Mouse (Mus musculus) megakaryocyte-erythroid progenitor cell, adult 5-6 weeks (primary cell): ENCODE results near the gene Hoxb9. TPM values are rescaled to one million over a fixed set of nuclear protein-coding genes. Genes with fewer than 3 reads are reported as not detected.

Experiments
- ATAC-seq: replicated peaks from 2 replicates; pipeline ENCODE4 v1.8.0; 2016; ENCODE audit warnings: mild to moderate bottlenecking, inconsistent platforms; ENCODE audit not compliant: severe bottlenecking, poor library complexity, low FRiP score, low TSS enrichment
- total RNA-seq, 2 experiments: library from RNA; stranded (forward) in 1 of 2; stranded (reverse) in 1 of 2; fragments of 200-1000, 215-1000 nt in 1 of 2; fragments of >200 nt in 1 of 2; fragmentation: Nextera tagmentation in 1 of 2; gene quantifications; 2 replicates each; pipeline ENCODE4 v1.2.3; 2014 to 2017

Gene Hoxb9
- total RNA-seq, 2 experiments from 2014 or later = not detected

DNA sequence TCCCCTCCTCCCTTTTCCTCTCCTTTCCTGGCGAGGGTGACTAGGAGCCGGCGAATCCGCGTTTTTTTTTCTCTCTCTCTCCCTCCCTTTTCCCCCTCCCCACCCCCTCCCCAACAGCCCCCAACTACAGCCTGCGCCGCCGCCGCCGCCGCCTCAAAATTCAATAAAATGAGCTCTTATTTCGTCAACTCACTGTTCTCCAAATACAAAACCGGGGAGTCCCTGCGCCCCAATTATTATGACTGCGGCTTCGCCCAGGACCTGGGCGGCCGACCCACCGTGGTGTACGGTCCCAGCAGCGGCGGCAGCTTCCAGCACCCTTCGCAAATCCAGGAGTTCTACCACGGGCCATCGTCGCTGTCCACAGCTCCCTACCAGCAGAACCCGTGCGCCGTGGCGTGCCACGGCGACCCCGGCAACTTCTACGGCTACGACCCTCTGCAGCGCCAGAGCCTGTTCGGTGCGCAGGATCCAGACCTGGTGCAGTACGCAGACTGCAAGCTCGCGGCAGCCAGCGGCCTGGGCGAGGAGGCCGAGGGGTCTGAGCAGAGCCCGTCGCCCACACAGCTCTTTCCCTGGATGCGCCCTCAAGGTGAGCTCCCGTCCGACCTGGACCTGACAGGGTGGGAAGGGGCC is 11.7 kb downstream of the Hoxb9 start:
- no peak for ATAC-seq

DNA sequence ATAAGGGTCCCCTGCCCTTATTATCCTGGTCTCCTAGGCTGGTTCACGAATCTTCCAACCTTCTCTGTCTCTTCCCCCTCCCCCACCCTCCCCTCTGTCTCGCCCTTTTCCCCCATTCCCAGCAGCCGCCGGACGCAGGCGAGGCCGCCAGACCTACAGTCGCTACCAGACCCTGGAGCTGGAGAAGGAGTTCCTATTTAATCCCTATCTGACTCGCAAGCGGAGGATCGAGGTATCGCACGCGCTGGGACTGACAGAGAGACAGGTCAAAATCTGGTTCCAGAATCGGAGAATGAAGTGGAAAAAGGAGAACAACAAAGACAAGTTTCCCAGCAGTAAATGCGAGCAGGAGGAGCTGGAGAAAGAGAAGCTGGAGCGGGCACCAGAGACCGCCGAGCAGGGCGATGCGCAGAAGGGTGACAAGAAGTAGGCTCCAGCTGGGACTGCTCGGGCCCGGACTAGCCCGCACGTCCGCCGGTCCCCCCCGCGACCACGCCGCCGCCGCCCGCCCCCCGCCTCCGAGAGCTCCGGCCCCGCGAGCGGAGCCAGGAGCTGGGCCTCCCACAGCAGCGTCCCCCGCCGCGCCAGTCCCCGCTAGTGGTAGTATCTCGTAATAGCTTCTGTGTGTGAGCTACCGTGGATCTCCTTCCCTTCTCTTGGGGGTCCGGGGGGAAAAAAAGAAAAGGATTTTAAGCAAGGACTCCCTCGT is 12.9 kb downstream of the Hoxb9 start:
- peak; percentile 48; the same call in 1 of the 2 replicates for ATAC-seq

DNA sequence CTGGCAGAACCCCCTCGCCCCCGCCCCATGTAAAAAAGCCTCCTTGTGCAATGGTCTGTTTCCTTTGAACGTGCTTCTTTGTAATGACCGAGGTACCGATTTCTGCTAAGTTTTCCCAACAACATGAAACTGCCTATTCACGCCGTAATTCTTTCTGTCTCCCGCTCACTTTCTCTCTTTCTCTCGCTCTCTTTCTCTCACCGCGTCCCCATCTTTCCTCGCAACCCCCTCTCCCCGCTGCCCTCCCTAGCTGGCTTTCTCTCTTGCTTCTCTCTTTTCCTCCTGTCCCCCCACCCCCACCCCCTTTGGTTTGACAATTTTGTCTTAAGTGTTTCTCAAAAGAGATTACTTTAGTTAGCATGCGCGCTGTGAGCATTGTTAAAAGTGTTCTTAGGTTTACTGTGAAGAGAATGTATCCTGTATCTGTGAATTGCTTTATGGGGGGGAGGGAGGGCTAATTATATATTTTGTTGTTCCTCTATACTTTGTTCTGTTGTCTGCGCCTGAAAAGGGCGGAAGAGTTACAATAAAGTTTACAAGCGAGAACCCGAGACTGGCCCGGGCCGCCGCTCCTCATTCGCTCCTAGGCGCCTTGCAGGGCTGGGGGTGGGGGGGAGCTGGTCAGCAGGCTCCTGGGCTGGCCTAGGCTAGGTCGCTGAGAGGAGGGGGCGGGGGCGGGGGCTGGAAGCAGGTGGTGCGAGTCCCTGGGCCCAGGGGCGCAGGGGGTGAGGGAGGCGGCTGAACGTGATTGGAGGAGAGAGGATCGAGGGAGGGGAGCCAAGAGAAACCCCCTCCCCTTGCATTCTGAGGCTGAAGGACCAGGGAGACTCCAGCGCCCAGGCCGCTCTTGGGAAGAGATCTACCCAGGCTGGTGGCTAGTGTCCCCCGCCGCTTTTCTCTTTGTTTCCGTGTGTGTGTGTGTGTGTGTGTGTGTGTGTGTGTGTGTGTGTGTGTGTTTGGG is 13.8 kb downstream of the Hoxb9 start:
- no peak for ATAC-seq

DNA sequence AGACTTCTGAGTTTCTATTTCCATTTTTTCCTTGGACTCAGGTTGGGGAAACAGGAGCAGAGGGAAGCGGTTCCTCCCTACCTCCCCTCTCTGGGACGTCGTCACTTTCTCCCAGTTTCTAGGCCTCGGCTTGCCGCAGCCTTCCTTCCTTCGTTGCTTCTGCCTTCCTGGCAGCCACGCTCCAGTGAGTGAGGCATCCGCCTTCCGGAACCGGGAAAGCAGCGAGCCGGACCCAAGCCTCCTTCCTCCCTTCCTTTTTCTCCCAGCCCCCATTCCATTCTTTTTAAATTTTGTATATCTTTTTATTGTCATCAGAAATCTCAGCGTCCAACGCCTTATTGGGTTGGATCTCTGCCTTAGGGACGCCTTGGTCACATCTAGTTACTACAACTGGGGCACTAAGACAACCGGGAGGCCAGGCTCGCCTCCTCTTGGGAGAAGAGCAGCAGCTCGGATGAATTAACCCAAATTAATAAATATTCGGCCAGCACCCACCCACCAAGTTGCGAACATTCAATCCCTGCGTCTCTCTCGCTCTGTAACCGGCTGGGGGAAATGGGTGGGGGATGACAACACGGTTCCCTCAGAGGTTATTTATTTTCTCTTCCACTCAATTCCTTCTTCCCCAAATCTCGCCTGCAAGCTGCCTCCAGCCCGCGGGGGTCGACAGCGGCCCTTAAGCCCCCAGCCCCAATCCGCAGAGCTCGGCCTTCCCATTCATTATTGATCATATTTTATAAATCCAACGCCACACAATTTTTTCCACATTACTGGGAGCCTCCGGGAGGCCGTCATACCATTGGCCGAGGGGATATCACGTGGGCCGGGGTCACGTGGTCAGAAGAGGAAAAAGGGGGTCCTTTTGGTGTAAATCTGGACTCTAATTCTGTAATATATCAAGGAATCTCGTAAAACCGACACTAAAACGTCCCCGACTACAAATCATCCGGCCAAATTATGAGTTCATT is 14.8 kb downstream of the Hoxb9 start, which contains the start of gene Hoxb7:
TSS of gene Hoxb7 (plus strand) at position 853 of the 968 bp plus-strand sequence.
- ATAC-seq = no peak

DNA sequence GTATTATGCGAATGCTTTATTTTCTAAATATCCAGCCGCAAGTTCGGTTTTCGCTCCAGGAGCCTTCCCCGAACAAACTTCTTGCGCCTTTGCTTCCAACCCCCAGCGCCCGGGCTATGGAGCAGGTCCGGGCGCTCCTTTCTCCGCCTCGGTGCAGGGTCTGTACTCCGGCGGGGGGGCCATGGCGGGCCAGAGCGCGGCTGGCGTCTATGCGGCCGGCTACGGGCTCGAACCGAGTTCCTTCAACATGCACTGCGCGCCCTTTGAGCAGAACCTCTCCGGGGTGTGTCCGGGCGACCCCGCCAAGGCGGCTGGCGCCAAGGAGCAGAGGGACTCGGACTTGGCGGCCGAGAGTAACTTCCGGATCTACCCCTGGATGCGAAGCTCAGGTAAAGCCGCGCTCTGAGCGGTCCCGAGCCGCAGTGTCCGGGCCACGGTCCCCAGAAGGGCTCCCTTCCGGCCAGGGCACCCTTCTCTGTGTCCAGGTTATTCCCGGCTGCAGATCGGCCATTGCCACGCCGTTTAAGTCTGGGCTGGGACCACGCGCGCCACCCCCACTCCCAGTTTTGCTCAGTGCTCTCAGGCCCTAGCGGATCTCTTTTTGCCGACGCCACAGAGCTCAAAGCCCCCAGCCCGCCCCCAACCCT is 15.6 kb downstream of the Hoxb9 start:
- no peak for ATAC-seq

DNA sequence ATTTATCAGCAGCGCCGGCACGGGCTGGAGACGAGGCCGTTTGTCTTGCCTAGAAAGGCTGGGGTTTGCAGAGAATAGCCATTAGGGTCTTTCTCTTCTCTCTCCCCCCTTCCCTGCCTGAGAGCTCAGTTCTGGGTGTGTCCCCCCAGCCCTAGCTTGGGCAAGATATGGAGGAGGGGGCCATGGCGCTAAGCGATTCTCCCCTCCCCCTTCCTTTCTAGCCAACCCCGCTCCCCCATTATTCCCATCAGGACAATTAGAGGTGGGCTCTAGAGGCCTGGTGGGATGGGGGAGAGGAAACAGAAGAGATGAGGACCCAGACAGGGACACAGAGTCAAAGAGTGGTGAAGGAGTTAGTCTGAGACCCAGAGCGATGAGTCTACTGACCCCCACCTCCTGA is 16.2 kb downstream of the Hoxb9 start:
- ATAC-seq = no peak

DNA sequence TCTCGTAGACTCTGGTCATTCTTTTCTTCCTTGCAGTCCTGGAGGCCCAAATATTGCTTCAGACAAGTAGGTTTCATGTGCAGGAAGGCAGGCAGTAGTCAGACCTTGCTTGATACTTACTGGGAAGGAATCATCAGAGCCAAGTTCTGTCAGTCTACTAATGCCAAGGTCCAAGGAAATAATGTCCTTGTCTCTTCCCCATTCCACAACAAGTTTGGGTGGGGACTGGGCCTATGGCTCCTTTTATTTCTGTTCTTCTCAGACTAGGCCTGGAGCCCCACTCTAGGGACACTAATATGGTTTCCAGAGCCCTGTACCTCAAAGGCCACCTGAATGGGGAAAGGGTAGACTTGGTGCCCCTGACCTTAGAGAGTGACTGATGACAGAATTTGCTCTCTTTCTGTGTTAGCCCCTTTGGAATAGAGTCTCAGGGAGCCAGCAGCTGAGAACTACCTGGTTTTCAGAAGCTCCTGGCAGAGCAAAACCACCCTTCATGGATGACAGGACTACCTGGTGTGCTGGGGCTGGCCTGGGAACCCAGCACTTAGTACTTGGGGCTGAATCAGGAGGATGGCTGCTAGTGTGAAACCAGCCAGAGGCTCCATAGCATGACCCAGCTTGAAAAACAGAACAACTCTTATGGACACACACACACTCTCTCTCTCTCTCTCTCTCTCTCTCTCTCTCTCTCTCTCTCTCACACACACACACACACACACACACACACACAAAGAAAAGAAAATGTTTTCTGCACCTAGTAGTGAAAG is 17.4 kb downstream of the Hoxb9 start:
- ATAC-seq = no peak

DNA sequence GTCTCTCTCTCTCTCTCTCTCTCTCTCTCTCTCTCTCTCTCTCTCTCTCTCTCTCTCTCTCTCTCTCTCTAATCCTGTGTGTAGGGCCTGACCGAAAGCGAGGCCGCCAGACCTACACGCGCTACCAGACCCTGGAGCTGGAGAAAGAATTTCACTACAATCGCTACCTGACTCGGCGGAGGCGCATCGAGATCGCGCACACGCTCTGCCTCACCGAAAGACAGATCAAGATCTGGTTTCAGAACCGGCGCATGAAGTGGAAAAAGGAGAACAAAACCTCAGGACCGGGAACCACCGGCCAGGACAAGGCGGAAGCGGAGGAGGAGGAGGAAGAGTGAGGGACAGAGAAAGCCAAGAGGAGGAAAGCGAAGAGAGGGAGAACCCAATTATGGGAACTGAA is 18.0 kb downstream of the Hoxb9 start:
- ATAC-seq = no peak

DNA sequence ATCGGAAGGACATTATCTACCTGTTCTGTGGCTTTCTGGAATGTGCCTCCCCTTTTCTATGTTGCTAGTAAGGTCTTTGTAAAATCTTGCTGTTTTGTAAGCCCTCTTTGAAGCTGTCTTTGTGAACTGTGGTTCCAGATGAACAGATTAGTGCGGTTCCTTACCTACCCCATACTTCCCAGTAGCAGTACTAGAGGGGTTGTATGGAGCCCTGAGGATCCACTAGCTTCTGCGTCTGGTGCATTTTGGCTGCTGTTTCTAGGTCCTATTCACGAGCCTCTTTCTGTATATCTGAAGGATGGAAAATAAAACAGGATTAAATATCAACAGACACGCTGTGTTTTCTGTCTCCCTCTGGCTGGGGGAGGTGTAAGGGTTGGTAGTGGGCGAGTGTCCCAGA is 18.6 kb downstream of the Hoxb9 start:
- ATAC-seq = no peak

DNA sequence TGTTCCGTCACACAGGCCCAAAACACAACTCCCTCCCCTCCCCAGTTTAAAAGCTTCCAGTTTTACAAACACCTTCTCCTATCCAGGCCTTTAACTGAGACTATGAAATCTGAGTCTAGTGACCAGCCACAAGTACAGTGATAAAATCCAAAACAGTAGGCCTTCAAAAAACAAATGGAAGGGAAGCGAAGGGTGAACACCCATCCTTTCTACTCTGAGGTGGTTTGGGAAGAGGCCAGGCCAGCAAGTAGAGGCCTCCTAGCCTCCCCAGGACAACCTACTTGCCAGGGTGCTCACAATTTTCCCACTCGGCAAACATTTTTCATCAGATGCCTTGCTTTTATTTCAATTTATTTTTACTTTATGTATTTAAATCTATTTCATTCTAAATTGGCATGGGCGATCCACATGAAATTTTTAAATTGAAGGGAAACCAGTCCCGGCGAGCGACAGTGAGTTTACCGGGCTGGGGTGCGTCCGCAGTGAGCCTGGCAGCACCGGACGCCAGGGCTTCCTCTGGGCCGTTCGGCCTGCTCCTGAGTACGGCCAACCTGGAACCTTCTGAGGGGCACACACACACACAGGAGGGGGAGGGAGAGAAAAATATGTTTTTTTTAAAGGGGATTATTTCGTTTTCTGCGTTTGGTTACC is 19.6 kb downstream of the Hoxb9 start:
- no peak for ATAC-seq

DNA sequence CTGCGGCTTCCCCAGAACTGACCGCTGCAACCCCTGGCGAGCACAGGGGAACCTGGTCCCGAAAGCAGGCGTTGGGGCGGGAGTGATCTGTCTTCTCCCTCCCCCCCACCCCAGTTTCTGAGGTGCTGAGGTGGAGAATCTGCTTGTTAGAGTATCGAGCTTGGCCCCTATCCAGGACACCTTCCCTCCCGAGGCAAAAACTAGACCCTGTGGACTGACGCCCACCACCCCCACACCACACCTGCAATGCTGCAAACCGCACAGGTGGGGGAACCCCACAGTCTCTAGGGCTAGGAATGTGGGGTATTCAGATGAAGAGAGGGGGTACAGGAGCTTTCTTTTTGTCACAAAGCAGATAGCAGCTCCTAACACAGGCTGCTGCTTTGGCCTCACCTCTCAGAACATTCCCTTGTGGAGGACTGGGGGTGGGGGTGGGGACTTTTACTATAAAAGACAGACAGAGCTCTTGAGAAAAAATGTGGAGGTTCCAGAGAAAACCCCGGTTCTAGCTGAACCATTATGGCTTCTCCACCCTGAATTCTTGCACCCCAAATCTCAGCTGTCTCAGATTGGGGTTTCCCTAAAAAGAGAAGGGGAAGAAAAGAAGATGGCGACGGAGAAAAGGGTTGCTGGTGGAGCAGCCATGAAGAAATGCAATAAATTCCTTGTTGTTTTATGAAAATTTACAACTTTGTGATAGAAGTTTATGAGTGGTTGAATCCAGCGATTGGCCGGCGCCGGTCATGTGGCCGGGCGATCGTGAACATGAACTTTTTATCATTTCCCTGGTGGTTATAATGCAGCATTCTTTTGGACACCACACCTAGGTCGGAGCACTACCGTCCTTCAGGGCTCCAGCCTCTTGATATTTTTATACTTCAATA is 20.7 kb downstream of the Hoxb9 start, which contains the start of gene Hoxb6:
TSS of gene Hoxb6 (plus strand) at position 796 of the 884 bp plus-strand sequence.
- ATAC-seq = no peak

DNA sequence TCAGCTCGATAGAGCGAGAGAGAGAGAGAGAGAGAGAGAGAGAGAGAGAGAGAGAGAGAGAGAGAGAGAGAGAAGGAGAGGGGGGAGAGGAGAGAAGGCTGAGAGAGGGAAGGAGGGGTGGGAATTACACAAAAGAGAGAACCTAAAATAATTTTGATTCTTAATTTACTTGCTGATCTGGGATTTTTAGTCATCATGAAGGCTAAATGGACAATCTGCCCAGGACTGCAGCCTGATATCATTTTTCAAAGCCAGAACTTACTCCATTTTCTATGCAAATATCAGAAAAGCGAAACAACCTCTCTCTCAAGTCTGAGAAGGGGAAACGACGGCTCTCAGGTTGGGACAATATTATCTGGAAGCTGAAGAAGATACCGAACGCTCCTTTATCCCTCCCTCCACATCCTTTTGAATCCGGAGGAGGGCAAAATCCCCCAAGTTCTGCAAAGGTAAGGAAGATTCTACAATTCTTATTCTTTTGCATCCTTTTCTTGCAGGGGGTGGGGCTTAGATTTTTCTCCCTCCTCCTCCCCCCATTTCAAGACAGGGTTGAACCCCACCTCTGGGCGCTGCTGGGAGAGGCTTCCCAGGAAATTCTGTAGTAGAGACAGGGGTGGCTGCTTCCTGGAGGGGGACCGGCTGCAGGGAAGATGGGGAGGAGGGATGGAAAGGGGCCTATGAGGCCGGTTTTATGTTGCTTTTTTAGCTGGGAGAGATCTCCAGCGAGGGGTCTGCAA is 21.5 kb downstream of the Hoxb9 start:
- ATAC-seq = no peak

DNA sequence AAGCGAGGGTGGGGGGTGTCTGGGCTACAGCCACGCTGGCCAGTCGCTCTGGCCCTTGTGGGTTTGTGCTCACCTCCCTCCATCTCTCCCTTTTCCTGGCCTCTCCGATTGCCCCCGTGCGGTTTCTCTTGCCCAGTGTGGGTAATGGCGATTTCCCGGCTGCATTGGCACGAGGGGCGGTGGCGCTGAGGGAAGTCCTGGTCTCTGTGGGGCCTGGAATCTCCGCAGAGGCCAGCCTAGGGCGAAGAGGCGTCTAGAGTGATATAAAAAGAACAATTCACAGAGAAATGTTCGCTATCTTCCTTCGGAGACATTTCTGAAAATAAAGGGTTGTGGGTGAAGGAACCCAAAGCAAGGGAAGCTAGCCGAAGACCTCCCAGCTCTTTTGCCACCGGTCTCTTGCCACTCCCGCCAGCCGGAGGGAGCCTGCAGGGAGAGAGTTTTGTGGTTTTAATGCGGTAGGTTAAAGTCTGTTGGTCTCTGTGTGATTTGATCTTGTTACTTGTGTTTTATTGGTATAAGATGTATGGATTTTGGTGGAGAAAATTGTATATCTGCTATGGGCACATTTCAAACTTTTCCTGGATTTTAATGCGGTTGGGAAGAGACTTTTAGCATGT is 22.2 kb downstream of the Hoxb9 start:
- ATAC-seq = no peak

DNA sequence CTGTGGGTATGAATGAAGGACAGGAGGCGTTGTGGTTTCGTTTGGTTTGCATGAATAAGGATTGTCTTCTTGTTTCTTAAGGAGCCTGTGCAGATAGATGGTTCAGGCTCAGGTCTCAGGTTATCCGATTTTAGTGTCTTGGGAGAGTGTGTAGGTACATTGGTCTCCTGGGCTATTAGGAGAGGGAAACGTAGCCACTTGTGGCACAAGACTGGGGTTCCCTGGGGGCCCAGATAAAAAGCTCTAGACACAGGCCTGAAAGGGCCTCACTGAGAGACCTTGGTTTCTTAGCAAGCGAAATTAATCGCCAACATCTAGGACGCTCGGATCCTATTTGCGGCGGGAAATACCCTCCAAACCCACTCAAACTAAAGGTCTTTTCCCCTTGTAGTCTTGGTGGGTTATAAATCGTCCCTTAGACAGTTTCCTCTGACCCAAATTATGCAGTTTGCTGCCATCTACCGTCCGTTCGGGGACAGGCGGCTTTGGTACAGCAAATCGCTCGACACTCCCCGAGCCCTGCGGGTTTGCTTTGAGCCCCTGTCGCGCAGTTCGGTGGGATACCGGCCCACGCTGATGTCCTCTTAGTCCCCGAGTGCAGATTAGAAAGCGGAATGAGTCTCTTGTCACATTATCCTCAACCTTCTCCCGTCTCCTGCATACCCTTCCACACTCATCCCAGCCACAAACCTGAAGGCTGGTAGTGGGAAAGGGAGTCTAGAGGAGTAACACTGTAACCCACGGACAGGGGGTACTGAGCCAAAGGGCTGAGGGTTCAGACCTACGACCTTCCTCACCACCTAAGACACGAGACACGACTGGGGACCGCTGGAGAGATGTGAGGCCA is 23.2 kb downstream of the Hoxb9 start:
- ATAC-seq = peak; percentile 78
